Mouse (Mus musculus) gastrocnemius, adult 2 months (tissue): Measurements from ENCODE around the gene Trim41. TPM values are rescaled to one million over a fixed set of nuclear protein-coding genes. Genes with fewer than 3 reads are reported as not detected.
A peak's percentile ranks its signal among the peaks of the same experiment; 100 is the strongest.

Experiments used
- DNase-seq: peaks from one replicate; pipeline ENCODE4 v3.0.0; 2022
- H3K27ac ChIP-seq: fragments of 200-600 bp; 2 replicates; pipeline ENCODE4 v1.8.1; 2022; ENCODE audit warnings: mild to moderate bottlenecking
- H3K4me3 ChIP-seq: fragments of 200-600 bp; 2 replicates; pipeline ENCODE4 v1.8.1; 2022; ENCODE audit warnings: mild to moderate bottlenecking, moderate library complexity
- CTCF ChIP-seq: fragments of 200-600 bp; IDR thresholded peaks from 2 replicates; pipeline ENCODE4 v1.8.1; 2022; ENCODE audit warnings: antibody characterized with exemption, mild to moderate bottlenecking, moderate library complexity
- intact Hi-C: fragments of 180-260 bp; cut with DNase I; formaldehyde crosslinking; loops from one replicate; pipeline ENCODE4 v1.15.1; 2025
- total RNA-seq, 2 experiments: library from RNA; stranded (reverse); gene quantifications; 2 replicates each; pipeline ENCODE4 v1.2.3; 2021

Gene Trim41
- total RNA-seq, 2 experiments from 2014 or later = 19.9 to 23.6 TPM

GRCm38 (mm10) chr11:48771691-48772090 is 45.5 kb downstream of the Trim41 start:
- no peak for DNase-seq
- peak; percentile 82 for TF ChIP-seq CTCF
- H3K27ac ChIP-seq = no peak overlapping the region
- H3K4me3 ChIP-seq = no peak overlapping the region
- intact Hi-C loops = loop anchor here (5.0 kb wide), 1 partner anchor 336 kb away; no protein-coding TSS in a partner anchor

GRCm38 (mm10) chr11:48767195-48767876 is 49.8 kb downstream of the Trim41 start:
- intact Hi-C loops = no loop called here
- H3K4me3 ChIP-seq = no peak overlapping the region
- no peak for TF ChIP-seq CTCF

GRCm38 (mm10) chr11:48764119-48764518 is 53.0 kb downstream of the Trim41 start:
- no peak overlapping the region for H3K4me3 ChIP-seq
- intact Hi-C loops = no loop called here
- no peak overlapping the region for H3K27ac ChIP-seq
- no peak for DNase-seq
- no peak for TF ChIP-seq CTCF

More at GRCm38 (mm10) chr11:48767195-48767876, 49.8 kb downstream of the Trim41 start:
- H3K27ac ChIP-seq = no peak overlapping the region
- DNase-seq = no peak

GRCm38 (mm10) chr11:48759021-48759420 is 58.1 kb downstream of the Trim41 start:
- Histone ChIP-seq H3K27ac (no peak overlapping the region), H3K4me3 (no peak overlapping the region)
- no peak for DNase-seq
- TF ChIP-seq CTCF = no peak
- intact Hi-C loops = no loop called here

Other genes starting within 250 kb of the Trim41 start
- 100 to 1,000 TPM; 383 to 424 TPM for gene Rack1, start 17.0 kb downstream of the Trim41 start, total RNA-seq
- gene Trim7, start 8.8 kb upstream of the Trim41 start, total RNA-seq = 10 to 100 TPM; 25.9 to 51.8 TPM
- gene Gm12184, start 9.3 kb upstream of the Trim41 start, total RNA-seq = 1 to 10 TPM; 1.5 to 2.2 TPM
- gene Irgm1, start 54.3 kb upstream of the Trim41 start, total RNA-seq = 10 to 100 TPM; 13.5 to 14.4 TPM
- under 1 TPM; 0.13 to 0.42 TPM for gene Gm5431, start 84.9 kb upstream of the Trim41 start, total RNA-seq
- 1 to 10 TPM in 1 of 2 experiments, under 1 TPM in 1; 0.41 to 1.6 TPM for gene Psme2b, start 128.8 kb upstream of the Trim41 start, total RNA-seq
- not detected for gene Olfr56, start 161.5 kb upstream of the Trim41 start, total RNA-seq
- 1 to 10 TPM in 1 of 2 experiments, under 1 TPM in 1; 0.79 to 1.7 TPM for gene 9930111J21Rik1, start 162.0 kb upstream of the Trim41 start, total RNA-seq
- under 1 TPM; 0.39 to 0.46 TPM for gene Gm12185, start 174.9 kb upstream of the Trim41 start, total RNA-seq
- gene Tgtp1, start 176.8 kb upstream of the Trim41 start, total RNA-seq = 1 to 10 TPM in 1 of 2 experiments, under 1 TPM in 1; 0.97 to 1.1 TPM
- gene 9930111J21Rik2, start 233.9 kb upstream of the Trim41 start, total RNA-seq = 1 to 10 TPM; 1.0 to 2.5 TPM
- gene Tgtp2, start 246.9 kb upstream of the Trim41 start, total RNA-seq = 1 to 10 TPM in 1 of 2 experiments, under 1 TPM in 1; 0.66 to 1.3 TPM